Mouse (Mus musculus): ENCODE measurements around the gene Pigu.
A peak's percentile ranks its signal among the peaks of the same experiment; 100 is the strongest.

Gene Pigu

DNA sequence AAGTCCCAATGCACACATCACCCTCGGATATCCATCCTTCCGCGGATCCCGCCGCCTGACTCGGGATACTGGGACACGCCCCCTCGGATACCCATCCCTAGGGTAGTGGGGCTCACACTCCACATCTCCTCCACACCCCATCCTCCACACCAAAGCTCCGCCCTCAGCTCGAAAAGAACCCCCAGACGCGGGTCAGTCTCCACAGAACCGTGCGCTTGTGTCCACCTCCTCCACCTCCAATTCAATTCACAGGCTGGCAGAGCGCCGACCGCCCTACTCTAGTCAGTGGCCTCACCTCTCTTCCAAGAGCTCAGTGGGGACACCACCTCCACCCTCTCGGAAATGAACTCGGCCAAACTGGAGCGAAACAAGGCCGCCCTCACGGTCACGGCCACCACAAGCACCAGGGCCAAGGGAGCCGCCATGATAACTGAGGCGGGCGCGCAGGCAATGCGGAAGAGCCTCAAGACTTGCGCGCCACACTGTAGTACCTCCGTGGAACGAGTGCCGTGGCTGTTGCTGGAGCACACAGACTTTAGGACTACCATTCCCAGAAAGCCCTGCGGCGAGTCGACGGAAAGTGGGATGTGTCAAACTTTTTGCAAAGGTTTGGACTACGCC lies at the start of gene Pigu:
TSS of gene Pigu (minus strand) at position 460 of the 621 bp plus-strand sequence.
- peak; percentile 90 for DNase-seq (ENCODE audit: low spot score in 2 of 2)

DNA sequence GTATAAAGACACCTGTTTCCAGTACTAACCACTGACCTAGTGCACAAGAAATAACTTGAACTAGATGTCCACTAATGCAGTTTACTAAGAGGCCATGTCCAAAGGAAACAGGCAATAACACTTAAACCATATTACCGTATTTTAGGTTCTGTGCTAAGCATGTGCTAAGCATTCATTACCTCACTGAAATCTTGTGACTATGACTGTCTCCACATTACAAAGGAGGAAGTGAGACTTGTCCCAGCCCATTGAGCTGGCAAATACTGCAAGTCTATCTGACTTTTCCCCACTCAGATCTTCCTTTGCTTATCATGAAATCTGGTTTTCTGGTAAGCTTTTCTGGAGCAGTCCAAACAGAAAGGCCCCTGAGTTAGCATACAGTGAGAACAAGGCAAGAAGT lies 47.4 kb upstream of the Pigu start:
- no peak for DNase-seq (ENCODE audit: low spot score in 2 of 2)

DNA sequence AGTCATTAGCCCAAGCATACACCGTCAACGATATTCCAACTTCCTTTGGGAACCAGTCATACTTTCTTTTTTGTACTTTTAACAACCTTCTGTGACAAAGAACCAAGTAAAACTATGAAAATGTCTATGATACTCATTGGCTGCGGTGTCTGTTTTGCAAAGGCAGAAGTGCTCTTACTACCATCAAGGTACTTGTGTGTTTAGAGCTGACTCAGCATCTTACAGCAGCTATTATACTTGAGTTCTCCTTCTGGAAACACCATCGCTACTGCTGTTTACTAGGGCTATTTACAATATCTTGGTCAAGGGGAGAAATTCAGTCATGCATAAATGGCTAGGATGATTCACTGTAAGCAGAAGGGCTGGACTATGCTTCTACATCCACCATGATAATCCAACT lies 44.7 kb upstream of the Pigu start:
- DNase-seq (ENCODE audit: low spot score in 2 of 2) = no peak

DNA sequence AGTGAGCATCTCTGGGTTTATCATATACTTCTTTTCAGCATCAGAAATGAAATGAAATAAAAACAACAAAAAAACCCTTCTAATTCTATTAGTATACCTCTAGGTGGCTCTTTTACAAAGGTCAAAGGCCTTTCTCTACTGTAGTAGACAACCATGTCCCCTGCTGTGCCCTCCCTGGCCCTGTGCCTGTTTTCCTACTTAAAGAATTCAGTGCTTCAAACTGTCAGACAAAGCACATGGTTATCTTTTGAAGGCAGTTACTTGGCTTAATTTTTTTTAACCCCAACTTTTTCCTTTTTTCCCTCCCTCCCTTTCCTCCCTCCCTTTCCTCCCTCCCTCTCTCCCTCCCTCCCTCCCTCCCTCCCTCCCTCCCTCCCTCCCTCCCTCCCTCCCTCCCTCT lies 43.0 kb upstream of the Pigu start:
- no peak for DNase-seq (ENCODE audit: low spot score in 2 of 2)

DNA sequence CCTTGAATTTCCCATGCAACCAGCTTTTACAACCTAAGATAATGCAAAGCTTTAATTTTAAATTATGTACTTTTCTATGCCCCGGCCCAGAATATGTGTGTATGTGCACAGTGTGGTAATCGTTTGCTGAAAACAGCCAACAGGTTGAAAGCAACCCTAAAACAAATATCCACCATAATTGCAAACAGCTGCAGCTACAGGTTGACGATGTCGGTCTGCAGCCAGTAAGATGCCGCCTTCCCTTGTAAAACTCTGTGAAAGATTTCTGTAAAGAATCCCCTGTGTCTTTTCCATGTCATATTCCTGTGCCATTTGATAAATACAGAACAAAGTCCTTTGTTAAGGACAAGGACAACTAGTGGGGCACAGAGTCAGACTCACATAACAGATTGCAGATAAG lies 37.4 kb upstream of the Pigu start:
- no peak for DNase-seq (ENCODE audit: low spot score in 2 of 2)

DNA sequence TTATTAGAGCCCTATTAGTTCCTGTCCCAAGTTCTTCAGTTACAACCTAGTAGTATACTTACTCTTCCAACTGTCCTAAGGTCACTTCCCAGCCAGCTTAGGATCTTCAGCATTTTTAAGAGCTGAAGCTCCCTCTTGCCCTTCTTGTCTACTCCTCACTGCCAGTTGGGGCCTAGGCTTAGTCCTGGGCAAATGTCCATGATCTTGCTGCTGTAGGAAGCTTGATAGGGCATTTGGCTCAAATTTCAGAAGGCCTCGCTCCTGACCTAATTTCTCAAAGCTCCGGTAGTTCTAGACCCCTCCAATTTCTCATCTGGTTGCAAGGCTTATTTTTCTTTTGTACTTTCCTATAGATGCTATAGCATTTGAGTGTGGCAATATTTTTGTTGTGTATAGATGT lies 31.3 kb upstream of the Pigu start:
- no peak for DNase-seq (ENCODE audit: low spot score in 2 of 2)

DNA sequence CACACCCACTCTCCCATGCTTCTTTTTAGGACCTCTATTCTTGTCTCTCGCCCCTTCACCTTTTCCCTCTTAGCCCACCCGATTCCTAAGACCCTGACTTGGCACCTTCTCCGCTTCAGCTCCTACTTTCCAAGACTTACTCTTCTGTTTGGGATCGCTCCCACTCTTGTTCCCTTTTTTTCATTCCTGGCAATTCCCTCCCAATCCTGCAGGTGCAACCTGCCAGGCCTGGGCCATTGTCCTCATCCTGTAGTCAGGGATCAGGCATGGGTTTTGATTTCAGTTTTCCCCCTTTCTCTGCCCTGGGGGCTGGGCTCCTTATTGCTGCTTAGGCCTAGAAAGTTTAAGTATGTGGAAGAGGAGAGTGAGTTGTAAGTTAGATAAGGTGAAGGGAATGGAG lies 29.8 kb upstream of the Pigu start:
- no peak for DNase-seq (ENCODE audit: low spot score in 2 of 2)

DNA sequence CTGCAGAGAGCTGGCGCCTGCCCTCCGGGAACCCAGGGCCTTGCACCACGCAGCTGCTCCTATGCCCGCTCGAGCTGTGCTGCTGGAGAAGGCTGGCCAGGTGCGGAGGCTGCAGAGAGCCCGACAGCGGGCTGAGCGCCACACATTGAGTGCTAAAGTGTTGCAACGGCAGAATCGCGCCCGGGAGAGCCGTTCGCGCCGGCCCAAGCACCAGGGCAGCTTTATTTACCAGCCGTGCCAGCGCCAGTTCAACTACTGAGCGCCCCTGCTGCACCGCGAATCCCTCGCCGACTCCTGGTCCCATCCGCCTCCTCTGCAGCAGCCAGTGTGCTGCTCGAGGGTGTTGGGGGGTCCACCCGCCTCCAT lies 29.3 kb upstream of the Pigu start:
- DNase-seq (ENCODE audit: low spot score in 2 of 2) = no peak

DNA sequence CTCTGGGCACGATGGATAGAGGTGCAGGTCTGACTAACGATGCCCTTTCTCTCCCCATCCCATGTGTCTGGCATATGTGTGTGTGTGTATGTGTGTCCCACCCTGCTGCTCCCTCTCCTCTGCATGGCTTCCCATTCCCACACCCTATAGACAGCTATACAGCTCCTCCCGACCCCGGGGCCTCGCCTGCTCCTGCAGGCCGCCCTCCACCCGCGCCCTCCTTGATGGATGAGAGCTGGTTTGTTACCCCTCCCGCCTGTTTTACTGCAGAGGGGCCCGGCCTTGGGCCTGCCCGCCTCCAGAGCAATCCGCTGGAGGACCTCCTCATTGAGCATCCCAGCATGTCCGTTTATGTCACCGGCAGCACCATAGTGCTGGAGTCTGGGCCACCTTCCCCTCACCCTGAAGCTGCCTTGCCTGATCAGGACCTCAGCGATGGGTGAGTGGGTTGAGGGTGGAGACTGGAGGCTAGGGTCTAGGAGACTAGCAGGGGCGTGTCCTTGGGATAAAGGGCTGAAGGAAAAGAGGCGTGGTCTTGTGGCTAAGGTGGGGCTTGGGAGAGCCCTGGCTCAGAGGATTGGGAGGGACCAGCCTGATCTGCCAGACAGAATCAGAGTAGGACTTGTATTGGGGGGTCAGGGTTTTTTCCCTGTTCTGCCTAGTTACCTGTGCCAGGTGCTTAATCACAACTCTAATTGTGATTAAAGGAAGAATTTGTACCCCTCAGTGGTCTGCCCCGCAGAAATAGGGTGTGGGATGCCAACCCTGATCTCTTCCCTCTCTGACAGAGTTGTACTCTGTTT lies 28.7 kb upstream of the Pigu start:
- no peak for DNase-seq (ENCODE audit: low spot score in 2 of 2)

DNA sequence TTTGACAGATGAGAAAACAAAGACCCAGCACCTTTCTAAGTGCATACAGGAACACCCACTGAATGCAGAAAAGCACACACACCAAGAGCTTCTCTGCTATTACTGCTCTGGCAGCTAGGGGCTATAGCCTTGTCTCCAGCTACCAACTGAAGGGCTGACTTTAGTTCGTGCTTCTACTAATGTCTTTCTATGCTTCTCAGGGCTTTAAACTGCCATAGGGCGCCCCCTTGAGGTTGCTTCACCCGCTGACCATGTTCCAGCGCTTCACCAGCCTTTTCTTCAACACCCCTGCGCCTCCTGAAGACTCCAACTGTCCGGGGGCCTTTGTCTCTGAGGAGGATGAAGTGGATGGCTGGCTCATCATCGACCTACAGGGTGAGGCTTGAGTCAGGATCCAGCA lies 27.9 kb upstream of the Pigu start:
- peak; percentile 69 to 71 for DNase-seq (ENCODE audit: low spot score in 2 of 2)

DNA sequence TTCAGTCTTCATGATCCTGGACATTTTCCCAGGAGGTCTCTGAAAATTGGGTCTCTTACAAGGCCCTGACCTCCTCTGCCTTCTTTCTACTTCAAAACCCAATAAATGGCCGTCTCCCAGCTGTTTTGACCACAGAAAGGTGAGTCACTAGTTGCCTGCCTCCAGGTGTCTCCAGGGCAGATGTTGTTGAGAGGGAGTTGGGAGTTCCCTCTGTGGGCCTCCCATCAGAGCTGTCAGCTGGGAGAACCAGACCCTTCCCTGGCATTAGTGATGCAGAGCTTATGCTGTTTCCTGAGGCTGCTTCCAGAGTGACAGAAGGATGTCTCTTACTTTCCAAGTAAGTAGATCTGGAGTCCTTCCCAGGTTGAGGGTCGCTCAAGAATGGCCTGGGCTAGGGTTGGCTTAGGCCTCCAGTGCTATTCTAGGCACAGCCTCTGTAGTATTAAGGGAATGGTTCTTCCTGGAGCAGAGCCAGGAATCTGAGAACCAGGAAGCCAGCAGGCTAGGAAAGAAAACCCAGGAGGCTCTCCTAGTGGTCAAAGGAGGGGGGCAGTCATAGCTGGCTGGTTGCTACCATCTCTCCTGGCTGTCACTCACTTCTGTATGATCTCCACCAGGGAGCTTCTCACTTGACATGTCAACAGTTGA lies 25.7 kb upstream of the Pigu start:
- no peak for DNase-seq (ENCODE audit: low spot score in 2 of 2)

DNA sequence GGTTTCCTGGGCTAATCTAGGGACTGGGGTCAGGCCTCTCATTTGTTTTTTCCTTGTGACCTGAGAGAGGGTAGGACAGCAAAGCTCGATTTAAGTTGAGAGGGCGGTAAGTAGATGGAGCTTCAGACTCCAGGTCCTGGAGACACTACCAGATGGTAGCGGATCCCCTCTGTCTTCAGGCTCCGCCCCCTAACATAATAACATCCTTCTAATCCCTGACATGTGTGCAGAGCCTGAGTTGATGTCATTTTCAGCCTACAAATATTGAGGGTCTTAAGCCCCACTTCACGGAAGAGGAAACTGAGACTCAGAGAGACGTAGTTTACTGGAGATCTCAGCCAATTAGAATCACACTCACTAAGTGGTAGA lies 25.1 kb upstream of the Pigu start:
- DNase-seq (ENCODE audit: low spot score in 2 of 2) = no peak

DNA sequence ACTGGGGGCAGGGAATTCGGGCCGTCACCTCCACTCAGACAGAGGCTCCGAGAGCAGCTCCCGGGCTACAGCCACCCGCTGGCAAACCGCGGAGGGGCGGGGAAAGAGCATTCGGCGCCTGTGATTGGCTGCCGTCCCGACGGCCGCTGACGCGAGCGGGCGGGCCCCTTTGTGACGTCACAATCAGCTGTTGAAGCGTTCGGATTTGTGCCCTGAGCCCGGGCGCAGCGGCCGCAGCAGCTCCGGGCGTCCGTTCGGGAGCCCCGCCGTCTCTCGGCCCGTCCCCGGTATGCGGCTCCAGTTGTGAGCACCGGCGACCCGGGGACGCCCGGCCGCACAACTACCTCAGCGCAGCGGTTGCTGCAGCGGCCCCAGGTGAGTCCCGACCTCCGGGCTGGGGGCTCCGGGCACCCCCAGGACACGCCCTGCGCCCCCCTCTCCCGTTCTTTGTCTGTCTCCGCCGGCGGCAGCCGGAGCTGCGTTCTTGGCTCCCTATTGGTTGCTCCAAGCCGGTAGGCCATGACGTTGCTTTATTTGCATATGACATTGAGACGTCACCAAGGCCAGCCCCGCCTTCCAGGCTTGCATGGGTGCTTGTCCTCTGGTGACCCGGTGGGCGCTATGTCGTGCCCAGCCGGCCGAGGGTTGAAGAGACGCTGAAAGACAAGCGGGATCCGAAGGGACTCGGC lies 24.6 kb upstream of the Pigu start:
- peak; percentile 95 to 98 for DNase-seq (ENCODE audit: low spot score in 2 of 2)

DNA sequence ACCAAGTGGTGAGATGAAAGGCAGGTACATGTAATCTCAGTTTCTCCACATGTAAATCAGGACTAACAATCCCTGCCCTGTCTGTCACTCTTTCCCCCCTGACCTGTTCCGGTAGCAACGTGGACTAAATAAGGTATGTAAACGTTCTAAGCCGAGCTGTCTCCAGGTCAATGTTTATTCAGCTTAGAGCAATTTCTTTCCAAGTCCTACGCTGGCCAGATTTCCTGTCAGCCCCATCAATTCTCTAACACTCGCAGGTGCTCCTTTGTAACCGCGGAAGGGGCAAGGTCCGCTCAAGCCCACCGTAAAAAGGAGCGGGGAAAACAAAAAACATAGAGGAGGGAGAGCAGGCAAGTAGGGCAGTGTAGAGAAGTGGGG lies 23.8 kb upstream of the Pigu start:
- no peak for DNase-seq (ENCODE audit: low spot score in 2 of 2)

DNA sequence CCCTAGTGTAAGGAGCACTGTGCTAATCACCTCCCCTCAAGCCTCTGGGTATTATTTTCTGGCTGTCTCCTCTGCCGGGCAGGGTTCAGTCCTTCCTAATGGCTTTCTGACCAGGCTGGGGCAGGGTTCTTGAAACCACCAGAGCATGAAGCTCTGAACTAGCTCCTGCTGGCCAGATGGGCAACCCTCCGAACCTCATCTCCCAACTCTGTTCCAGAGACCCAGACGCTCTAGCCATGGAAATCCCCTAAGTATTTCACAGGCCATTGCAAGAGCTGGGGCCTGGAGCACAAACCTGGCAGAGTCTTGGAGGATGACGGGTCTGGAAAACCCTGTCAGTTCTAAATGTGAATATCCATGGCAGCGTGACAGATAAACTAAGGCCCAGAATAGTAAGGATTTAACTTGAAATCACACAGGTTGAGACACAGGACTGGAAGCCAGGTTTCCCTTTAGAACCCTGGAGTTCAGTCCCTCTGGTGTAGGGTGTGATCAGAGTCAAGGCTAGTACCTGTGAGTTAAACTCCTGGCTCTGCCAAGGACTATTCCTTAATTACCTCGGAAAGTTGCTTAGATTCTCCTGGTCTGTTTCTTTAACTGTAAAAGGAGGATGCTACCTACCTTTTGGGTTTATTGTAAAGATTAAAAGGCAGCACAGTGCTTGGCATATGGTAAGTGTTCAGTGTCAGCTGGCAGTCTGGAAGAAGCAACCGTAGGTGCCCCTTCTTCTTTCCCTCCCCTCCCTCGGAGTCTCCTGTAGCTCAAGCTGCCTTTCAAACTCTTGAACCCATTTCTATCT lies 23.2 kb upstream of the Pigu start, which contains the start of gene Trp53inp2:
TSS of gene Trp53inp2 (plus strand) at position 799 of the 799 bp plus-strand sequence.
- no peak for DNase-seq (ENCODE audit: low spot score in 2 of 2)

DNA sequence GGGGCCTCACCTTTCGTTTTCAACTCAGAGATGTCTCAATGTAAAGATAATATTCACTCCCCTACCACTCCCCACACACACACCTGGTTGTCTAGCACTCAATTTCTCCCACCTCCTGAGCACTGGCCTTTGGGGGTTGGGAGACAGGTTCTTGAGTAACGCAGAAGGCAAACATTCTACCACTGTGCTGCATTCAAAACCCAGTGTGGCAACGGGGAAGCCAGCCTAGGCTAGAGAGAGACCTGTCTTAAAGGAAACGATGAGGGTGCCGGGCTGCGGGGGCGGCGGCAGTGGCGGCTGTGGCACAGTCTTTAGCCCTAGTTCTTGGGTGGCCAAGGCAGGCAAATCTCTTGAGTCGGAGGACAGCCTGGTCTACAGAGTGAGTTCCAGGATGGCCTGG lies 19.0 kb upstream of the Pigu start:
- no peak for DNase-seq (ENCODE audit: low spot score in 2 of 2)

DNA sequence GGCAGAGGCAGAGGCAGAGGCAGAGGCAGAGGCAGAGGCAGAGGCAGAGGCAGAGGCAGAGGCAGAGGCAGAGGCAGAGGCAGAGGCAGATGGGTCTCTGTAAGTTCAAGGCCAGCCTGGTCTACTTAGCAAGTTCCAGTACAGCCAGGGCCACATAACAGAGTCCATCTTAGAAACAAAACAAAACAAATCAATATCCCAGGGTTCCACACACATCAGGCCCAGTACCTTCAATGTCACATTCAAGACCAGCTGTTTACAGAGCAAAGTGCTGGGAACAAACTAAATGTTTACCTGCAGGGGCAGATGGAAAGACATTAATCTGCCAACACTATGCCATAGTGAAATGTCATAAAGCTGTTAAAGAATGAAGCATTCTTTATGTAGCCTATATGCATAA lies 17.3 kb upstream of the Pigu start:
- DNase-seq (ENCODE audit: low spot score in 2 of 2) = no peak

DNA sequence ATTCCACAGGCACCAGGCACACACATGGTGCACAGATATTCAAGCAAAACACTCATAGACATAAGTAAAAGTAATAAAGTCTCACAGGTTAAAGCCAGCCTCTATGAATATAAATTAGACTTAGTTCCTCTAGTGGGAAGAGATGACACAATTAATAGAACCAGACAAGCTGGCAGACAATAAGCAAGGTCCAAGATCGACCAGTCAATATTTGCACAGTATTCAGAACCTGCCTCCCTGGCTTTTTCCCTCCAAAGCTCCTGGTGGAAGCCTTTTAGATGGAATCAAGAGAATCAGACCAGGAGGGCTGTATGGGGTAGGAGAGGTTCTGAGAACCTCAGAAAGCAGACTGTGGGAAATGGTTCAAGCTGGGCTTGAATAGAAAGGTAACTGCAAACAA lies 16.7 kb upstream of the Pigu start:
- no peak for DNase-seq (ENCODE audit: low spot score in 2 of 2)

DNA sequence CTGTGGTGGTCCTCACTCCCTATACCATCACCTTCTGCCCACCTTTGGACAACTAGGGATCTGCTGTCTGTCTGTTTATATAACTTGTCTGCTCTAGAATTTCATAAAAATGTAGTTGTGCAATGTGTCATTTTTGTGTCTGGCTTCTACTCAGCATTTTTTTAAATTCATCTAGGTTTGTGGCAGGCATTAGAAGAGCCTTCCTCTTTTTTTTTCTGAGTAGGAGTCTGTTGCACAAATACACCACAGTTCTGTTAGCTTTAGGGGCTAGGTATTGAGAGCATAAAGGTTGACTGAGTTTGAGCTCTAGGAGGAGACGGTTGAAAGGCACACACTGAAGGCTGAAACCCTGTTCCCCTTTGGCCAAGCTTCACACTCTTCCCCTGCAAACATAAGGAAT lies 16.1 kb upstream of the Pigu start:
- DNase-seq (ENCODE audit: low spot score in 2 of 2) = no peak

DNA sequence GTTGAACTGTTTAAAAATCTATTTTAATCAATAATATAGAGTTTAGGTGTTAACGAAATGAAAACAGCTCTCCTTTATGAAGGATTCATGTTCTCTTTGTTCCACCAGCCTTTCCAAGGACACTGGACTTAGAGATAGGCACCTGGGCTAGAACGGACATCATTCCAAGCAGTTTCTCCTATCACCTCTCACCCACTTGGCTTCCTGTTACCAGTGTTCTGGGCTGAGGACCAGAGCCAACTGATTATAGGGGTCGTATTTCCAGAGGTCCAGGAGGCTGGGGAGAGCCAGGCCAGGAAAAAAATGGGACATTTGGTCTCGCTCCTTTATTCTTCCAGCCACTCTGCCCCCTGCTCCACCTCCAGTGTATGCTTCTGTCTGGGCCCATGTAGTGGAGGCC lies 15.2 kb upstream of the Pigu start:
- DNase-seq (ENCODE audit: low spot score in 2 of 2) = no peak

DNA sequence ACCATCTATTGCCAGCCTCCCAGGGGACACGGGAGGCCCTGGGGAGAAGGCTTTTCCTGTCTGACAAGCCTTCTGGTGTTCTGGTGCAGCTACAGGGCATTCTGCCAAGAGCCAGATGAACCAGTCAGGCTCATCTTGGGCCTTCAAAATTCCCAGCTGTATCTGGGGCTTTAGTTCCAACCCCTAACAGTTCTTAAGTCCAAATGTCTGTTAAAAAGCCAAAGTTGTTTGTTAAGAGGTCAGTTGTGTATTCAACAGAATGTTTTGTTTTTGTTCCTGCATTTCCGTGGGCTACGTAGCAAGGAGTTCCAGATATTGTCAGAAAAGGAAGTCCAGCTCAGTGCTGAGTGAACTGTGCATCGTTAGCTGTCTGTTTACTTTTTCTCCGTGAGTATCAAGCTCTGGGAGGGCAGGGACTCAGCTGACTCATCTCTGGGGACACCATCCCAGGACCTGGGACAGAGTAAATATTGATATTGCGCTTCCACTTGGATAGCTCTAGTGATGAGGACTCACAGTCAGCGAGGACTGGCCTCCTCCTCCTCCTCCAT lies 12.2 kb upstream of the Pigu start:
- no peak for DNase-seq (ENCODE audit: low spot score in 2 of 2)

Data from frontal cortex, postnatal 14 days (tissue).